Mouse (Mus musculus) stomach, embryonic 14.5 days (tissue): ENCODE measurements around the gene Son. TPM values are rescaled to one million over a fixed set of nuclear protein-coding genes. Genes with fewer than 3 reads are reported as not detected.
A peak's percentile ranks its signal among the peaks of the same experiment; 100 is the strongest.

ENCODE experiments used
- ATAC-seq: fragments of 200-750 bp; cut with Nextera tagmentation; 2 replicates; pipeline ENCODE4 v1.8.0; 2017; ENCODE audit warnings: low read depth, moderate TSS enrichment; ENCODE audit not compliant: insufficient number of reproducible peaks, insufficient read depth, low FRiP score
- H3K27ac ChIP-seq: fragments of 300-500 bp; sonication (generic); 2 replicates; pipeline ENCODE4 v1.5.1; 2014; ENCODE audit warnings: mild to moderate bottlenecking, low read length, moderate library complexity, mixed read lengths
- H3K27me3 ChIP-seq: fragments of 300-500 bp; sonication (generic); 2 replicates; pipeline ENCODE4 v1.6.1; 2014; ENCODE audit warnings: low read length, control low read depth, mixed read lengths; ENCODE audit not compliant: control insufficient read depth, insufficient read depth
- H3K36me3 ChIP-seq: fragments of 300-500 bp; sonication (generic); 2 replicates; pipeline ENCODE4 v1.6.1; 2014; ENCODE audit warnings: mild to moderate bottlenecking, control low read depth, low read length, moderate library complexity, mixed read lengths; ENCODE audit not compliant: control insufficient read depth, insufficient read depth
- H3K4me1 ChIP-seq: fragments of 300-500 bp; sonication (generic); 2 replicates; pipeline ENCODE4 v1.6.1; 2014; ENCODE audit warnings: low read length, control low read depth, mixed read lengths; ENCODE audit not compliant: control insufficient read depth, insufficient read depth
- H3K4me2 ChIP-seq: fragments of 300-500 bp; sonication (generic); replicated peaks from 2 replicates; pipeline ENCODE4 v1.6.1; 2014; ENCODE audit warnings: low read depth, low read length, control low read depth
- H3K4me3 ChIP-seq: fragments of 300-500 bp; sonication (generic); 2 replicates; pipeline ENCODE4 v1.5.1; 2014; ENCODE audit warnings: low read depth, low read length, control low read depth
- H3K9ac ChIP-seq: fragments of 300-500 bp; sonication (generic); replicated peaks from 2 replicates; pipeline ENCODE4 v1.6.1; 2014; ENCODE audit warnings: low read depth, mild to moderate bottlenecking, control low read depth, low read length, moderate library complexity, mixed read lengths
- H3K9me3 ChIP-seq: fragments of 300-500 bp; sonication (generic); 2 replicates; pipeline ENCODE4 v1.6.1; 2016; ENCODE audit warnings: low read depth, low read length, control low read depth; ENCODE audit not compliant: control insufficient read depth
- WGBS: fragments of 180-500 bp; shearing (Covaris S2); extraction: QIAGEN DNeasy Blood & Tissue Kit; methylation state at CpG from one replicate; pipeline ENCODE4 v1.1.7; 2014; 5-methylcytosine and 5-hydroxymethylcytosine counted together
- polyA plus RNA-seq: library from polyadenylated mRNA; unstranded; fragments of >200 nt; fragmentation: Nextera tagmentation; extraction: Ambion mirVana; gene quantifications from 2 replicates; pipeline ENCODE4 v1.2.1, GENCODE M21; 2014

Son gene
- polyA plus RNA-seq, 1 experiment from 2014 or later = 181 TPM

- Histone ChIP-seq H3K27me3 (no peaks in the 10 kb centered on the region), H3K9me3 (no peaks in the 10 kb centered on the region), H3K36me3 (no peaks in the 10 kb centered on the region), H3K4me3 (no peak overlapping the region), H3K4me2 (no peak overlapping the region), H3K27ac (no peak overlapping the region), H3K4me1 (no peaks in the 10 kb centered on the region), H3K9ac (no peak overlapping the region)
- 72% methylated on average over 11 of the region's 11 CpGs for WGBS
- ATAC-seq = no peak
Measured at GRCm38 (mm10) chr16:91611248-91611647, 36.1 kb upstream of the Son start.

GRCm38 (mm10) chr16:91612525-91612924, 34.8 kb upstream of the Son start:
- H3K4me3 ChIP-seq = no peak overlapping the region
- H3K4me2 ChIP-seq = no peak overlapping the region
- H3K36me3 ChIP-seq = no peaks in the 10 kb centered on the region
- H3K4me1 ChIP-seq = no peaks in the 10 kb centered on the region
- no peaks in the 10 kb centered on the region for H3K9me3 ChIP-seq
- no peak overlapping the region for H3K27ac ChIP-seq
- no peak for ATAC-seq
- H3K9ac ChIP-seq = no peak overlapping the region
- WGBS = 61% methylated on average over 5 of the region's 5 CpGs
- H3K27me3 ChIP-seq = no peaks in the 10 kb centered on the region

- H3K4me3 ChIP-seq = no peak overlapping the region
- WGBS = 83% methylated on average over 6 of the region's 6 CpGs
- no peak overlapping the region for H3K4me2 ChIP-seq
Measured at GRCm38 (mm10) chr16:91614552-91614951, 32.8 kb upstream of the Son start.

GRCm38 (mm10) chr16:91618511-91619501, 28.5 kb upstream of the Son start, which contains the start of gene Dnajc28:
TSS of gene Dnajc28 (minus strand) at chr16:91619026.
- peak within 1 kb of the TSS; percentile 55 for H3K9ac ChIP-seq
- ATAC-seq = peak; percentile 88
- H3K4me1 ChIP-seq = no peaks in the 10 kb centered on the region
- no peaks in the 10 kb centered on the region for H3K27me3 ChIP-seq
- H3K9me3 ChIP-seq = no peaks in the 10 kb centered on the region
- H3K4me2 ChIP-seq = peak within 1 kb of the TSS; percentile 89
- peak within 1 kb of the TSS; percentile 67 for H3K4me3 ChIP-seq
- WGBS = 10% methylated on average over 39 of the region's 39 CpGs
- no peak within 1 kb of the TSS for H3K27ac ChIP-seq
- peaks cover 33% of the 10 kb centered on the region for H3K36me3 ChIP-seq

More at GRCm38 (mm10) chr16:91614552-91614951, 32.8 kb upstream of the Son start:
- Histone ChIP-seq H3K9ac (no peak overlapping the region), H3K9me3 (no peaks in the 10 kb centered on the region), H3K27me3 (no peaks in the 10 kb centered on the region), H3K4me1 (no peaks in the 10 kb centered on the region), H3K27ac (no peak overlapping the region), H3K36me3 (no peaks in the 10 kb centered on the region)
- no peak for ATAC-seq

GRCm38 (mm10) chr16:91620185-91620584, 27.1 kb upstream of the Son start:
- Histone ChIP-seq H3K36me3 (peaks cover 44% of the 10 kb centered on the region), H3K4me1 (no peaks in the 10 kb centered on the region), H3K9me3 (no peaks in the 10 kb centered on the region), H3K27ac (no peak overlapping the region), H3K9ac (no peak overlapping the region), H3K4me3 (no peak overlapping the region), H3K4me2 (no peak overlapping the region), H3K27me3 (no peaks in the 10 kb centered on the region)
- no peak for ATAC-seq
- 88% methylated on average over 5 of the region's 5 CpGs for WGBS

GRCm38 (mm10) chr16:91620991-91621390, 26.3 kb upstream of the Son start:
- H3K36me3 ChIP-seq = peaks cover 50% of the 10 kb centered on the region
- 85% methylated on average over 11 of the region's 11 CpGs for WGBS

GRCm38 (mm10) chr16:91623074-91623473, 24.2 kb upstream of the Son start:
- Histone ChIP-seq H3K36me3 (peaks cover 60% of the 10 kb centered on the region), H3K4me3 (no peak overlapping the region), H3K4me1 (no peaks in the 10 kb centered on the region), H3K27ac (no peak overlapping the region), H3K27me3 (no peaks in the 10 kb centered on the region), H3K9ac (no peak overlapping the region), H3K4me2 (no peak overlapping the region), H3K9me3 (no peaks in the 10 kb centered on the region)
- WGBS = 96% methylated on average over 9 of the region's 9 CpGs
- no peak for ATAC-seq

More at GRCm38 (mm10) chr16:91620991-91621390, 26.3 kb upstream of the Son start:
- no peak for ATAC-seq
- Histone ChIP-seq H3K9ac (no peak overlapping the region), H3K4me3 (no peak overlapping the region), H3K4me2 (no peak overlapping the region), H3K9me3 (no peaks in the 10 kb centered on the region), H3K27me3 (no peaks in the 10 kb centered on the region), H3K27ac (no peak overlapping the region), H3K4me1 (no peaks in the 10 kb centered on the region)

GRCm38 (mm10) chr16:91627831-91628230, 19.5 kb upstream of the Son start:
- Histone ChIP-seq H3K4me1 (no peaks in the 10 kb centered on the region), H3K27ac (no peak overlapping the region), H3K9me3 (no peaks in the 10 kb centered on the region), H3K4me3 (no peak overlapping the region), H3K9ac (no peak overlapping the region), H3K4me2 (no peak overlapping the region), H3K27me3 (no peaks in the 10 kb centered on the region), H3K36me3 (peaks cover 75% of the 10 kb centered on the region)
- 83% methylated on average over 7 of the region's 7 CpGs for WGBS
- no peak for ATAC-seq
